Mouse (Mus musculus): ENCODE results near the gene Nabp2. TPM values are rescaled to one million over a fixed set of nuclear protein-coding genes. Genes with fewer than 3 reads are reported as not detected.
A peak's percentile ranks its signal among the peaks of the same experiment; 100 is the strongest.

The Nabp2 gene
- polyA plus RNA-seq, 1 experiment from 2014 or later: 91.8 TPM

DNA sequence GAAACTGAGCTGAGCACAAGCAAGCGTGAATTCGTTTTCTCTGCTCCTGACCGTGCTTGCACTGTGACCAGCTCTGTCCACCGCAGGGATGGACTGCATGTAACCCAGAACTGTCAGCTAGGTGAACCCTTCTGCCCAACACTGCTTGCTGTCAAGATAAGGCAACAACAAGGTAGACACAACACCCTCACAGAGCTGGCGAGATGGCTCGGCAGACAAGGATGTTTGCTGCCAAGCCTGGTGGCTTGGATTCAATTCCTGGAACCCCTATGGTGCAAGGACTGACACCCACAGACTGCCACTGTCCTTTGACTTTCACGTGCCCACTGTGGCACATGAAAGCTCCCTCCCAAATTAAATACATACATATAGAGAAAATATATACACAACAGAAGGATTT lies 7.4 kb downstream of the Nabp2 start:
- H3K9ac ChIP-seq (ENCODE audit: low read length): no peak overlapping the region
- DNase-seq (ENCODE audit: low spot score) (no peak), ATAC-seq (ENCODE audit: insufficient number of reproducible peaks, low FRiP score, low TSS enrichment, low read depth) (no peak)
- no peaks in the 10 kb centered on the region for H3K9me3 ChIP-seq (ENCODE audit: control insufficient read depth, low read length)
- H3K4me3 ChIP-seq (ENCODE audit: low read depth, low read length): no peak overlapping the region
- no peak overlapping the region for H3K4me2 ChIP-seq (ENCODE audit: low read depth, severe bottlenecking)
- H3K4me1 ChIP-seq (ENCODE audit: control insufficient read depth, insufficient read depth, low read length): peaks cover 5% of the 10 kb centered on the region
- H3K36me3 ChIP-seq (ENCODE audit: control insufficient read depth, insufficient read depth, low read length): peaks cover 3% of the 10 kb centered on the region; the same call in 1 of the 2 replicates
- H3K27ac ChIP-seq (replicated peaks; ENCODE audit: low read depth, low read length): no peak overlapping the region
- WGBS: 93% methylated on average over 7 of the region's 7 CpGs
- no peaks in the 10 kb centered on the region for H3K27me3 ChIP-seq (ENCODE audit: control insufficient read depth, insufficient read depth, low read length)

DNA sequence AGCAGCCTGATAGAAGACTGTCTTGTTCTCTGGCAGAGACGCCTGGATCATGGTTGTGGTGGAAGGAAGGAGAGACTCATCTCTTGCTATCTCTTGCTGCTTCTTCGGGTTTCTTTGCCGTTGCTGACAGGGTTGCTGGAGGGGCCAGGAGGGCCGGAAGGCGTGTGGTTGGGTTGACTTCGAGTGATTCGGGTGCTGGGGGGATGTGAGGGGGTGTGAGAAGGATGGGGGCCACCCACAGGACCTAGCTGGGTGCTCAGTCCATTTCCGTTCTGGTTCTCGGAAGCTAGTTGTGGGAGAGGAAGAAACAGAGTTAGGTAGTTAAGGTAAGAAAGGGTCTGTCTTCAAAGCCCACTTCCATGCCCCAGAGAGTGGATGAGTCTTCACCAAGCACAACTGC lies 9.7 kb downstream of the Nabp2 start:
- no peaks in the 10 kb centered on the region for H3K9me3 ChIP-seq (ENCODE audit: control insufficient read depth, low read length)
- no peak overlapping the region for H3K4me2 ChIP-seq (ENCODE audit: low read depth, severe bottlenecking)
- H3K4me1 ChIP-seq (ENCODE audit: control insufficient read depth, insufficient read depth, low read length): peaks cover 5% of the 10 kb centered on the region; the same call in 1 of the 2 replicates
- peaks cover 3% of the 10 kb centered on the region for H3K36me3 ChIP-seq (ENCODE audit: control insufficient read depth, insufficient read depth, low read length)
- H3K4me3 ChIP-seq (ENCODE audit: low read depth, low read length): no peak overlapping the region
- H3K27ac ChIP-seq (replicated peaks; ENCODE audit: low read depth, low read length): no peak overlapping the region
- DNase-seq (ENCODE audit: low spot score) (no peak), ATAC-seq (ENCODE audit: insufficient number of reproducible peaks, low FRiP score, low TSS enrichment, low read depth) (no peak)
- 75% methylated on average over 9 of the region's 9 CpGs for WGBS
- H3K27me3 ChIP-seq (ENCODE audit: control insufficient read depth, insufficient read depth, low read length): no peaks in the 10 kb centered on the region
- H3K9ac ChIP-seq (ENCODE audit: low read length): no peak overlapping the region

DNA sequence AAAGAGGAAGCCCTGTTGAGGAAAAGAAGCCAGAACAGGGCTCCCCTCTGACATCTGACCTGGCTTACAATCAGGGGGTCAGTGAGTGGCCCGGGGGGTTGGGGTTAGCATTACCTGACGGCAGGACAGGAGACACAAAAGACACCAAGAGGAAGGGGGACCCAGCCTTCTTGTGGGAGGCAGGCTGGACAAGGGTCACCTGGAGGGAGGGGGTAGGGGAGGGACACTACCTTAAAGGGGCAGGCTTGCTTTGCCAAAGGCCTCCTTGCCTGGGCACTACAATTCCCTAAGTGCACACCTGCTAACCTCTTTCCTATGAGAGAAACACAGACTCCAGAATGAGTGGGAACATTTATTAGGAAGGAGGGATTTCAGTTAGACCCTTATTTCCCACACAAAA lies 10.2 kb downstream of the Nabp2 start, which contains the start of gene Slc39a5:
TSS of gene Slc39a5 (minus strand) at position 174 of the 400 bp plus-strand sequence.
- no peaks in the 10 kb centered on the region for H3K9me3 ChIP-seq (ENCODE audit: control insufficient read depth, low read length)
- peaks cover 3% of the 10 kb centered on the region for H3K36me3 ChIP-seq (ENCODE audit: control insufficient read depth, insufficient read depth, low read length)
- H3K27me3 ChIP-seq (ENCODE audit: control insufficient read depth, insufficient read depth, low read length): no peaks in the 10 kb centered on the region
- no peak within 1 kb of the TSS for H3K4me2 ChIP-seq (ENCODE audit: low read depth, severe bottlenecking)
- H3K4me3 ChIP-seq (ENCODE audit: low read depth, low read length): no peak within 1 kb of the TSS
- H3K9ac ChIP-seq (ENCODE audit: low read length): no peak within 1 kb of the TSS
- no peak for DNase-seq (ENCODE audit: low spot score)
- no peak within 1 kb of the TSS for H3K27ac ChIP-seq (replicated peaks; ENCODE audit: low read depth, low read length)
- ATAC-seq (ENCODE audit: insufficient number of reproducible peaks, low FRiP score, low TSS enrichment, low read depth): no peak
- WGBS: 26% methylated on average over 2 of the region's 2 CpGs
- H3K4me1 ChIP-seq (ENCODE audit: control insufficient read depth, insufficient read depth, low read length): peaks cover 5% of the 10 kb centered on the region; the same call in 1 of the 2 replicates

DNA sequence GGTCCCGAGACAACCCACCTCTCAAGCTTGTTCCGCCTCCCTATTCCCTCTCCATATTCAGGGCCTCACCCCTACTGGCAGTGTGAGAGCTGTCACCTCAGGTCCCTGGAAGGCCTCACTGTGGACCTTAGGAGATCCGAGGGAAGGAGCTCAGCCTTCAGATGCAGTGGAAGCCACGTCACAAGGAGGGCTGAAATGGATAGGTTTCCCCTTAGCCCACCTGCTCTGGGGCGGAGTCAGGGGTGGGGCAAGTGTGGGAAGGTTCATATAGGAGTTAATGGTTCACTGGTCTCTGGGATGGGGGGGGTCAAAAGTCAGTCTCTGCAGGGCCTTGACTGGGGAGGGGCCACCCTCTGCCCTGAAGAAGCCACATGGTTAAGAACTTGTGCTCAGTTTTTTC lies 11.0 kb downstream of the Nabp2 start:
- Histone ChIP-seq H3K4me1 (ENCODE audit: control insufficient read depth, insufficient read depth, low read length) (peaks cover 5% of the 10 kb centered on the region; the same call in 1 of the 2 replicates), H3K9ac (ENCODE audit: low read length) (no peak overlapping the region), H3K36me3 (ENCODE audit: control insufficient read depth, insufficient read depth, low read length) (no peaks in the 10 kb centered on the region; the same call in 1 of the 2 replicates), H3K27ac (replicated peaks; ENCODE audit: low read depth, low read length) (no peak overlapping the region), H3K4me2 (ENCODE audit: low read depth, severe bottlenecking) (no peak overlapping the region), H3K27me3 (ENCODE audit: control insufficient read depth, insufficient read depth, low read length) (no peaks in the 10 kb centered on the region), H3K4me3 (ENCODE audit: low read depth, low read length) (no peak overlapping the region), H3K9me3 (ENCODE audit: control insufficient read depth, low read length) (no peaks in the 10 kb centered on the region)
- ATAC-seq (ENCODE audit: insufficient number of reproducible peaks, low FRiP score, low TSS enrichment, low read depth): no peak
- DNase-seq (ENCODE audit: low spot score): no peak
- WGBS: 25% methylated on average over 5 of the region's 5 CpGs

DNA sequence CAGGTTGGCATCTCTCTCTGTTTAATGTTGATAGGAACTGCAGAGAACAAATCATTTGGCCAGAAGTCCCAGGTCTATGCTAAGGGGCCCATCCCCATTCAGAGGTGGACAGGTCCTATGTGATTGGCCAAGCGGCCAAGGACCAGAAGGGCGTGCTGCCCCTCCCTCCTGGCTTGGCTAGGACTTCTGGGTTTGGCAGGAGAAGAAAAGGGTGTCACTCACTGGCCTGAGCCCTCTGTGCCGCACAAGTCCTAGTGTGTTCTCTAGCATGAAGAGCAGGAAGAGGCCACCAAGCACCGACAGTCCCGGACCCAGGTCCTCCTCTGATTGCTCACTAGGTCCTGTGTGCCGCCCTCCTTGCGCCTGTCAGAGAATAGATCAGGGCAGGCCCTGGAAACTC lies 13.8 kb downstream of the Nabp2 start:
- no peak overlapping the region for H3K9ac ChIP-seq (ENCODE audit: low read length)
- H3K4me1 ChIP-seq (ENCODE audit: control insufficient read depth, insufficient read depth, low read length): peaks cover 5% of the 10 kb centered on the region; the same call in 1 of the 2 replicates
- no peak overlapping the region for H3K4me2 ChIP-seq (ENCODE audit: low read depth, severe bottlenecking)
- DNase-seq (ENCODE audit: low spot score) (no peak), ATAC-seq (ENCODE audit: insufficient number of reproducible peaks, low FRiP score, low TSS enrichment, low read depth) (no peak)
- 0 out of 2 replicates have a peak overlapping the region, but pooled peaks have one; percentile 16 for H3K27ac ChIP-seq (replicated peaks; ENCODE audit: low read depth, low read length)
- WGBS: 66% methylated on average over 7 of the region's 7 CpGs
- no peaks in the 10 kb centered on the region for H3K9me3 ChIP-seq (ENCODE audit: control insufficient read depth, low read length)
- no peak overlapping the region for H3K4me3 ChIP-seq (ENCODE audit: low read depth, low read length)
- peaks cover 2% of the 10 kb centered on the region for H3K36me3 ChIP-seq (ENCODE audit: control insufficient read depth, insufficient read depth, low read length)
- no peaks in the 10 kb centered on the region for H3K27me3 ChIP-seq (ENCODE audit: control insufficient read depth, insufficient read depth, low read length)

DNA sequence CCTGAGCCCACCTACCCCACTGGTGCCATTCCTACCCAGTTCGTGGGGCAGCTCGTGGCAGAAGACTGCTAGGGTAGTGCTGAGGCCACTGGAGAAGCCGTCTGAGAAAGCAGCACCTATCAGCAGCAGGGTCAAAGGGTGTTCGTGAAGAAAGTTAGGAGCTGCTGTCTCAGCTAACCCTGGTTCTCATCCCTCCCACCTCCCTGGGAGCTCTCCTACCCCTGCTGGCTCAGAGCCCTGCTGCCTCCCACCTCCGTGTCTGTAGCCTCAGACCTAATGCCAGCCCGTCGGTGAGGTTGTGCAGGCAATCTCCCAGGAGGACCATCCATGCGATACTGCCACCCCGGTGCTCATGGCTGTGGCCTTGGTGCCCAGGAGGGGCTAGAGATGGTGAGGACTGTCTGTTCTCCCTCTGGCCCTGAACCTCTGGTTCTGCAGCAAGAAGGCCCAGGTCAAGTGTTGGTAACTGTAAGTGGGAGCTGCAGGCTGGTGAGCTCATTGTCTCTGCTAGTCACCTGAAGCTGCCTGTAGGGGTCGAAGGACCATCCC lies 14.5 kb downstream of the Nabp2 start:
- no peak overlapping the region for H3K4me2 ChIP-seq (ENCODE audit: low read depth, severe bottlenecking)
- H3K9ac ChIP-seq (ENCODE audit: low read length): no peak overlapping the region
- ATAC-seq (ENCODE audit: insufficient number of reproducible peaks, low FRiP score, low TSS enrichment, low read depth): no peak
- H3K27ac ChIP-seq (replicated peaks; ENCODE audit: low read depth, low read length): no peak overlapping the region
- WGBS: 70% methylated on average over 10 of the region's 10 CpGs
- H3K36me3 ChIP-seq (ENCODE audit: control insufficient read depth, insufficient read depth, low read length): peaks cover 6% of the 10 kb centered on the region
- no peaks in the 10 kb centered on the region for H3K9me3 ChIP-seq (ENCODE audit: control insufficient read depth, low read length)
- H3K4me1 ChIP-seq (ENCODE audit: control insufficient read depth, insufficient read depth, low read length): peaks cover 5% of the 10 kb centered on the region; the same call in 1 of the 2 replicates
- H3K4me3 ChIP-seq (ENCODE audit: low read depth, low read length): no peak overlapping the region
- no peaks in the 10 kb centered on the region for H3K27me3 ChIP-seq (ENCODE audit: control insufficient read depth, insufficient read depth, low read length)
- no peak for DNase-seq (ENCODE audit: low spot score)

DNA sequence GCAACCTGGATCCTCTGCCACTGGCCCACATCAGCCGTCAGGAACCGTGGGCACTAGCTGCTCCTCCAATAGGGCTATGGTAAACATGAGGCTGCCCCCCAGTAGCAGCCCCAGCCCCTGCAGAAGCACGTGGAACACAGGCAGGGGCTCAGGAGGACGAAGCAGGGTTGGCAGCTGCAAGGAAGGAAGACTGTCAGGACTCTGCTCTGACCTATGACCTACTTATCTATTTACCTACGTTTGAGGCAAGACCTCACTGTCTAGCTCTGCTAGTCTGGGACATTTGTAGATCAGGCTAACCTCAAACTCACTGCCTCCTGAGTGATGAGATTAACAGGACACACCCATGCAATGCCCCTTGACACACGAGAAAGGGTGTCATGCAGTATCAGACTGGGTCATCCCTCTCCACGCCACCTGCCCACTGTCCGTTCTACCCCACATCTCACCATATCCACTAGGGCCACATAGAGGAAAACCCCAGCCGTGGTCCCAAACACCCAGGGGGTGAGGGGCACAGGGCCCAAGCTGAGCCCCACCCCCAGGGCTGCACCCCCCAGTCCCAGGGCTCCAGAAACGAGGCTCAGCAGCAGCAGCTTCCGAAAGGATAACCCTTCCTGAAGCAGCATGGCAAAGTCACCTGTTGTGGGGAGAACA lies 15.1 kb downstream of the Nabp2 start:
- no peak overlapping the region for H3K4me3 ChIP-seq (ENCODE audit: low read depth, low read length)
- no peak overlapping the region for H3K4me2 ChIP-seq (ENCODE audit: low read depth, severe bottlenecking)
- WGBS: 73% methylated on average over 11 of the region's 11 CpGs
- H3K27ac ChIP-seq (replicated peaks; ENCODE audit: low read depth, low read length): no peak overlapping the region
- DNase-seq (ENCODE audit: low spot score) (no peak), ATAC-seq (ENCODE audit: insufficient number of reproducible peaks, low FRiP score, low TSS enrichment, low read depth) (no peak)
- no peak overlapping the region for H3K9ac ChIP-seq (ENCODE audit: low read length)
- no peaks in the 10 kb centered on the region for H3K9me3 ChIP-seq (ENCODE audit: control insufficient read depth, low read length)
- H3K4me1 ChIP-seq (ENCODE audit: control insufficient read depth, insufficient read depth, low read length): peaks cover 5% of the 10 kb centered on the region; the same call in 1 of the 2 replicates
- peaks cover 9% of the 10 kb centered on the region for H3K36me3 ChIP-seq (ENCODE audit: control insufficient read depth, insufficient read depth, low read length)
- no peaks in the 10 kb centered on the region for H3K27me3 ChIP-seq (ENCODE audit: control insufficient read depth, insufficient read depth, low read length)

DNA sequence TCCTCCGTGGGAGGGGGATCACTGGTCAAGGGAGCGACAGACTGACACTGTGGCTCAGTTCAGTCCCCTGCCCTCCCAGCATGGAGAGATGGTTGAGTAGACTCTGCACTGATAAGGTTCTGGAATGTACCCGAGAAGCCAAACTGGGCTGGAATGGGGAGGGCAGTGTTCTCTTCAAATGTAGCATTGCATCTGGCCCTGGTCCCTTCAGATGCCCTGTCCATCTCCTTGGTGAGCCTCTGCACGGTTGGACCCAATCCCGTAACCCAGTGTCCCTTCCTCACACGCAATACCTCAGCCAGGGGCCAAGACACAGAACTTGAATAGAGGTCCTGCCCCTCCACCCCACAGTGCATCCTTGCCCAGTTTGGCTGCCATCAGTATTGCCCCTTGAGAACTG lies 19.4 kb downstream of the Nabp2 start:
- H3K9me3 ChIP-seq (ENCODE audit: control insufficient read depth, low read length): no peaks in the 10 kb centered on the region
- H3K9ac ChIP-seq (ENCODE audit: low read length): no peak overlapping the region
- H3K36me3 ChIP-seq (ENCODE audit: control insufficient read depth, insufficient read depth, low read length): peaks cover 44% of the 10 kb centered on the region
- H3K4me1 ChIP-seq (ENCODE audit: control insufficient read depth, insufficient read depth, low read length): no peaks in the 10 kb centered on the region
- H3K27ac ChIP-seq (replicated peaks; ENCODE audit: low read depth, low read length): no peak overlapping the region
- H3K27me3 ChIP-seq (ENCODE audit: control insufficient read depth, insufficient read depth, low read length): no peaks in the 10 kb centered on the region
- H3K4me3 ChIP-seq (ENCODE audit: low read depth, low read length): no peak overlapping the region
- H3K4me2 ChIP-seq (ENCODE audit: low read depth, severe bottlenecking): no peak overlapping the region
- WGBS: 79% methylated on average over 6 of the region's 6 CpGs
- ATAC-seq (ENCODE audit: insufficient number of reproducible peaks, low FRiP score, low TSS enrichment, low read depth) (no peak), DNase-seq (ENCODE audit: low spot score) (no peak)

Data from limb, embryonic 11.5 days (tissue).